In genomic region chr13:33965056-33966024, GRCm38 (mm10) we compare ENCODE assay signal across 8 mouse cellular contexts. TPM values are rescaled to one million over a fixed set of nuclear protein-coding genes. Genes with fewer than 3 reads are reported as not detected.
A peak's percentile ranks its signal among the peaks of the same experiment; 100 is the strongest.
DNase-seq lines count a peak whose midpoint lies in the region; ATAC-seq lines count a peak whose summit lies in the region.

No protein-coding gene starts in this region.

- H3K9ac ChIP-seq in embryonic facial prominence, embryonic 11.5 days (replicated peaks; ENCODE audit: low read length), result peak overlapping the region; percentile 70
- H3K9ac ChIP-seq in hindbrain, embryonic 14.5 days, result peak overlapping the region; percentile 64
- H3K9ac ChIP-seq in lung, embryonic 15.5 days, result peak overlapping the region; percentile 55
- peak overlapping the region; percentile 42 for H3K9ac ChIP-seq in stomach, embryonic 14.5 days (replicated peaks; ENCODE audit: low read depth, low read length)

- peak overlapping the region; percentile 46 for H3K4me3 ChIP-seq in embryonic facial prominence, embryonic 11.5 days (ENCODE audit: low read depth, low read length)
- peak overlapping the region; percentile 47 for H3K4me3 ChIP-seq in hindbrain, embryonic 14.5 days (replicated peaks; ENCODE audit: low read length)
- peak overlapping the region; percentile 57 for H3K4me3 ChIP-seq in lung, embryonic 15.5 days
- peak overlapping the region; percentile 54 for H3K4me3 ChIP-seq in stomach, embryonic 14.5 days (ENCODE audit: low read depth, low read length)

- H3K27ac ChIP-seq in embryonic facial prominence, embryonic 11.5 days (replicated peaks; ENCODE audit: low read depth, low read length), result peak overlapping the region; percentile 80; the same call in 1 of the 2 replicates
- H3K27ac ChIP-seq in hindbrain, embryonic 14.5 days, result peak overlapping the region; percentile 72
- peak overlapping the region; percentile 96 for H3K27ac ChIP-seq in lung, embryonic 15.5 days
- peak overlapping the region; percentile 95 for H3K27ac ChIP-seq in stomach, embryonic 14.5 days (ENCODE audit: low read length)

- WGBS in embryonic facial prominence, embryonic 11.5 days, result 23% methylated on average over 14 of the region's 14 CpGs
- 25% methylated on average over 14 of the region's 14 CpGs for whole genome bisulfite sequencing in hindbrain, embryonic 14.5 days
- 6% methylated on average over 14 of the region's 14 CpGs for WGBS in lung, embryonic 15.5 days
- WGBS in stomach, embryonic 14.5 days, result 14% methylated on average over 14 of the region's 14 CpGs

- no peaks in the 10 kb centered on the region; the same call in 1 of the 2 replicates for H3K4me1 ChIP-seq in embryonic facial prominence, embryonic 11.5 days (ENCODE audit: control insufficient read depth, insufficient read depth, low read length)
- H3K4me1 ChIP-seq in hindbrain, embryonic 14.5 days (replicated peaks; ENCODE audit: control insufficient read depth, insufficient read depth, low read length), result 0 out of 2 replicates have a peak, but pooled peaks cover 4% of the 10 kb centered on the region
- peaks cover 10% of the 10 kb centered on the region for H3K4me1 ChIP-seq in lung, embryonic 15.5 days
- H3K4me1 ChIP-seq in stomach, embryonic 14.5 days (ENCODE audit: control insufficient read depth, insufficient read depth, low read length), result peaks cover 7% of the 10 kb centered on the region

- H3K9me3 ChIP-seq in embryonic facial prominence, embryonic 11.5 days (replicated peaks; ENCODE audit: control insufficient read depth, low read length), result no peaks in the 10 kb centered on the region
- no peaks in the 10 kb centered on the region for H3K9me3 ChIP-seq in hindbrain, embryonic 14.5 days (ENCODE audit: control insufficient read depth, low read length)
- H3K9me3 ChIP-seq in lung, embryonic 15.5 days, result no peaks in the 10 kb centered on the region
- H3K9me3 ChIP-seq in stomach, embryonic 14.5 days (ENCODE audit: control insufficient read depth, low read depth, low read length), result no peaks in the 10 kb centered on the region

- H3K27me3 ChIP-seq in embryonic facial prominence, embryonic 11.5 days (ENCODE audit: control insufficient read depth, insufficient read depth, low read length), result no peaks in the 10 kb centered on the region
- H3K27me3 ChIP-seq in hindbrain, embryonic 14.5 days (ENCODE audit: control insufficient read depth, insufficient read depth, low read length), result no peaks in the 10 kb centered on the region
- H3K27me3 ChIP-seq in lung, embryonic 15.5 days, result no peaks in the 10 kb centered on the region
- H3K27me3 ChIP-seq in stomach, embryonic 14.5 days (ENCODE audit: control insufficient read depth, insufficient read depth, low read length), result no peaks in the 10 kb centered on the region

- peak; percentile 16 for DNase-seq in urinary bladder, postnatal 14 days (ENCODE audit: low spot score)
- DNase-seq in urinary bladder, postnatal 25 days (ENCODE audit: low spot score), result no peak
- DNase-seq in embryonic facial prominence, embryonic 11.5 days (ENCODE audit: low spot score), result peak; percentile 2
- no peak for DNase-seq in hindbrain, embryonic 14.5 days (ENCODE audit: low spot score)
- no peak for DNase-seq in cerebellum, adult 11 months
- no peak for DNase-seq in ovary, adult 18-20 months (ENCODE audit: low spot score)

- H3K36me3 ChIP-seq in embryonic facial prominence, embryonic 11.5 days (replicated peaks; ENCODE audit: control insufficient read depth, insufficient read depth, low read depth, low read length), result no peaks in the 10 kb centered on the region
- no peaks in the 10 kb centered on the region for H3K36me3 ChIP-seq in hindbrain, embryonic 14.5 days (replicated peaks; ENCODE audit: control insufficient read depth, insufficient read depth)
- H3K36me3 ChIP-seq in lung, embryonic 15.5 days, result no peaks in the 10 kb centered on the region
- no peaks in the 10 kb centered on the region for H3K36me3 ChIP-seq in stomach, embryonic 14.5 days (ENCODE audit: control insufficient read depth, insufficient read depth, low read length)

- ATAC-seq in embryonic facial prominence, embryonic 11.5 days (replicated peaks; ENCODE audit: insufficient number of reproducible peaks, low FRiP score, low TSS enrichment, low read depth), result 0 out of 2 replicates have a peak, but pooled peaks have one; percentile 15
- ATAC-seq in hindbrain, embryonic 14.5 days (ENCODE audit: low FRiP score), result 0 out of 2 replicates have a peak, but pooled peaks have one; percentile 35
- ATAC-seq in lung, embryonic 15.5 days (ENCODE audit: borderline replicate concordance, extremely low read depth, low FRiP score, low TSS enrichment), result peak; percentile 88; the same call in 1 of the 2 replicates
- ATAC-seq in stomach, embryonic 14.5 days (ENCODE audit: insufficient number of reproducible peaks, insufficient read depth, low FRiP score, low read depth), result no peak

- peak overlapping the region; percentile 52 for H3K4me2 ChIP-seq in embryonic facial prominence, embryonic 11.5 days (ENCODE audit: low read depth, low read length)
- H3K4me2 ChIP-seq in hindbrain, embryonic 14.5 days (replicated peaks), result peak overlapping the region; percentile 70
- peak overlapping the region; percentile 66 for H3K4me2 ChIP-seq in lung, embryonic 15.5 days
- H3K4me2 ChIP-seq in stomach, embryonic 14.5 days (replicated peaks; ENCODE audit: low read depth, low read length), result peak overlapping the region; percentile 64

RNA-seq across cellular contexts. Expression of gene Nqo2, which starts 0.9 kb away (rescaled TPM):
- polyA plus RNA-seq in embryonic facial prominence, embryonic 11.5 days (2014; fragmentation: Nextera tagmentation; extraction: Ambion mirVana), result 18.0 and 19.4 TPM in 2 replicates
- 8.6 and 10.7 TPM in 2 replicates for polyA plus RNA-seq in hindbrain, embryonic 14.5 days (2014; fragmentation: Nextera tagmentation; extraction: Ambion mirVana)
- polyA plus RNA-seq in lung, embryonic 15.5 days (2015; fragmentation: Nextera tagmentation; extraction: Ambion mirVana), result 29.1 and 29.4 TPM in 2 replicates
- 27.7 and 29.8 TPM in 2 replicates for polyA plus RNA-seq in stomach, embryonic 14.5 days (2014; fragmentation: Nextera tagmentation; extraction: Ambion mirVana)

RNA-seq across cellular contexts. Expression of gene Ripk1, which starts 36.8 kb away (rescaled TPM):
- polyA plus RNA-seq in embryonic facial prominence, embryonic 11.5 days (2014; fragmentation: Nextera tagmentation; extraction: Ambion mirVana), result 13.0 and 13.1 TPM in 2 replicates
- polyA plus RNA-seq in hindbrain, embryonic 14.5 days (2014; fragmentation: Nextera tagmentation; extraction: Ambion mirVana), result 6.5 and 8.2 TPM in 2 replicates
- 22.2 and 22.3 TPM in 2 replicates for polyA plus RNA-seq in lung, embryonic 15.5 days (2015; fragmentation: Nextera tagmentation; extraction: Ambion mirVana)
- polyA plus RNA-seq in stomach, embryonic 14.5 days (2014; fragmentation: Nextera tagmentation; extraction: Ambion mirVana), result 20.2 and 24.3 TPM in 2 replicates

RNA-seq across cellular contexts. Expression of gene Serpinb6a, which starts 37.3 kb away (rescaled TPM):
- polyA plus RNA-seq in embryonic facial prominence, embryonic 11.5 days (2014; fragmentation: Nextera tagmentation; extraction: Ambion mirVana), result 46.2 and 55.5 TPM in 2 replicates
- 42.1 TPM in 2 replicates for polyA plus RNA-seq in hindbrain, embryonic 14.5 days (2014; fragmentation: Nextera tagmentation; extraction: Ambion mirVana)
- polyA plus RNA-seq in lung, embryonic 15.5 days (2015; fragmentation: Nextera tagmentation; extraction: Ambion mirVana), result 60.2 and 66.6 TPM in 2 replicates
- polyA plus RNA-seq in stomach, embryonic 14.5 days (2014; fragmentation: Nextera tagmentation; extraction: Ambion mirVana), result 73.7 and 78.6 TPM in 2 replicates

RNA-seq across cellular contexts. Expression of gene Serpinb6c, which starts 59.8 kb away (rescaled TPM):
- polyA plus RNA-seq in embryonic facial prominence, embryonic 11.5 days (2014; fragmentation: Nextera tagmentation; extraction: Ambion mirVana), result 0.15 TPM in 1 of 2 replicates, not detected in the other
- 0.32 TPM in 1 of 2 replicates, not detected in the other for polyA plus RNA-seq in hindbrain, embryonic 14.5 days (2014; fragmentation: Nextera tagmentation; extraction: Ambion mirVana)
- polyA plus RNA-seq in lung, embryonic 15.5 days (2015; fragmentation: Nextera tagmentation; extraction: Ambion mirVana), result 0.15 and 0.16 TPM in 2 replicates
- 0.70 TPM in 1 of 2 replicates, not detected in the other for polyA plus RNA-seq in stomach, embryonic 14.5 days (2014; fragmentation: Nextera tagmentation; extraction: Ambion mirVana)

Comparison
In these comparisons a context has a peak if more than half of its experiments do, and no peak if none do; other contexts are left out.
1. DNase-seq: peak in urinary bladder, postnatal 14 days (single experiment) and embryonic facial prominence, embryonic 11.5 days (single experiment); none in urinary bladder, postnatal 25 days (single experiment), hindbrain, embryonic 14.5 days (single experiment), cerebellum, adult 11 months (single experiment) and ovary, adult 18-20 months (single experiment).
2. Peak in every context shown above with its lines, with median percentiles within 50 percentile points of each other: H3K27ac ChIP-seq, H3K4me2 ChIP-seq, H3K4me3 ChIP-seq and H3K9ac ChIP-seq.